In genomic region chr13:51409936-51410481, GRCm38 (mm10) we compare ENCODE assay signal across 9 mouse cellular contexts. TPM values are rescaled to one million over a fixed set of nuclear protein-coding genes. Genes with fewer than 3 reads are reported as not detected.
DNase-seq lines count a peak whose midpoint lies in the region; ATAC-seq lines count a peak whose summit lies in the region.
"Had no signal": no experiment of that assay in that cellular context is flagged by ENCODE, and none has a peak within 500 bp of the region (broad histone marks: within the 10 kb centered on the region; RNA-seq: fewer than 3 reads in every experiment).

No protein-coding gene starts in this region.

- peaks cover 22% of the 10 kb centered on the region for H3K36me3 ChIP-seq in forebrain, embryonic 10.5 days (replicated peaks)
- H3K36me3 ChIP-seq in forebrain, embryonic 16.5 days (ENCODE audit: control insufficient read depth, insufficient read depth), result no peaks in the 10 kb centered on the region
- no peaks in the 10 kb centered on the region for H3K36me3 ChIP-seq in liver, embryonic 11.5 days (ENCODE audit: control insufficient read depth, insufficient read depth, low read length)
- no peaks in the 10 kb centered on the region for H3K36me3 ChIP-seq in hindbrain, embryonic 11.5 days (ENCODE audit: control insufficient read depth, insufficient read depth, low read length)
- 0 out of 2 replicates have a peak, but pooled peaks cover 5% of the 10 kb centered on the region for H3K36me3 ChIP-seq in neural tube, embryonic 12.5 days

- peak overlapping the region; percentile 83 for H3K27ac ChIP-seq in forebrain, embryonic 10.5 days
- H3K27ac ChIP-seq in forebrain, embryonic 16.5 days (ENCODE audit: low read length), result no peak overlapping the region
- H3K27ac ChIP-seq in liver, embryonic 11.5 days (ENCODE audit: low read depth, low read length), result no peak overlapping the region
- no peak overlapping the region for H3K27ac ChIP-seq in hindbrain, embryonic 11.5 days (ENCODE audit: low read depth, low read length)
- no peak overlapping the region for H3K27ac ChIP-seq in neural tube, embryonic 12.5 days

- peaks cover 7% of the 10 kb centered on the region for H3K9me3 ChIP-seq in forebrain, embryonic 10.5 days
- no peaks in the 10 kb centered on the region for H3K9me3 ChIP-seq in forebrain, embryonic 16.5 days (ENCODE audit: control insufficient read depth, low read length)
- H3K9me3 ChIP-seq in liver, embryonic 11.5 days (ENCODE audit: control insufficient read depth, low read length), result peaks cover under 1% of the 10 kb centered on the region; the same call in 1 of the 2 replicates
- H3K9me3 ChIP-seq in hindbrain, embryonic 11.5 days (ENCODE audit: control insufficient read depth, low read length), result no peaks in the 10 kb centered on the region
- no peaks in the 10 kb centered on the region for H3K9me3 ChIP-seq in neural tube, embryonic 12.5 days

- WGBS in forebrain, embryonic 10.5 days, result 83% methylated on average over 6 of the region's 6 CpGs
- WGBS in forebrain, embryonic 16.5 days, result 91% methylated on average over 6 of the region's 6 CpGs
- WGBS in liver, embryonic 11.5 days, result 49% methylated on average over 5 of the region's 6 CpGs
- WGBS in hindbrain, embryonic 11.5 days, result 78% methylated on average over 6 of the region's 6 CpGs
- 79% methylated on average over 6 of the region's 6 CpGs for WGBS in neural tube, embryonic 12.5 days

- no peak overlapping the region for H3K9ac ChIP-seq in forebrain, embryonic 16.5 days (replicated peaks; ENCODE audit: low read depth, low read length)
- no peak overlapping the region for H3K9ac ChIP-seq in liver, embryonic 11.5 days (ENCODE audit: low read depth, low read length)
- H3K9ac ChIP-seq in hindbrain, embryonic 11.5 days (ENCODE audit: low read depth, low read length), result no peak overlapping the region
- no peak overlapping the region for H3K9ac ChIP-seq in neural tube, embryonic 12.5 days

- peaks cover 70% of the 10 kb centered on the region for H3K4me1 ChIP-seq in forebrain, embryonic 10.5 days
- H3K4me1 ChIP-seq in forebrain, embryonic 16.5 days (replicated peaks; ENCODE audit: control insufficient read depth, insufficient read depth, low read length), result peaks cover 19% of the 10 kb centered on the region
- no peaks in the 10 kb centered on the region for H3K4me1 ChIP-seq in liver, embryonic 11.5 days (replicated peaks; ENCODE audit: control insufficient read depth, insufficient read depth, low read length)
- peaks cover 10% of the 10 kb centered on the region; the same call in 1 of the 2 replicates for H3K4me1 ChIP-seq in hindbrain, embryonic 11.5 days (replicated peaks; ENCODE audit: control insufficient read depth, insufficient read depth, low read length)
- H3K4me1 ChIP-seq in neural tube, embryonic 12.5 days, result peaks cover 15% of the 10 kb centered on the region

- peak overlapping the region; percentile 64 for H3K4me3 ChIP-seq in forebrain, embryonic 10.5 days
- no peak overlapping the region for H3K4me3 ChIP-seq in forebrain, embryonic 16.5 days (replicated peaks; ENCODE audit: low read length)
- peak overlapping the region; percentile 13; the same call in 1 of the 2 replicates for H3K4me3 ChIP-seq in liver, embryonic 11.5 days (ENCODE audit: low read depth, low read length)
- no peak overlapping the region; the same call in 1 of the 2 replicates for H3K4me3 ChIP-seq in hindbrain, embryonic 11.5 days (ENCODE audit: low read depth, low read length)
- 0 out of 2 replicates have a peak overlapping the region, but pooled peaks have one; percentile 36 for H3K4me3 ChIP-seq in neural tube, embryonic 12.5 days

- peak; percentile 12 for DNase-seq in forebrain, embryonic 10.5 days (ENCODE audit: extremely low spot score, low spot score)
- DNase-seq in liver, embryonic 11.5 days (ENCODE audit: low spot score), result no peak
- DNase-seq in liver, result no peak
- DNase-seq in hindbrain, embryonic 11.5 days (ENCODE audit: low spot score), result no peak
- DNase-seq in cerebellum, postnatal 10 days, result no peak
- no peak for DNase-seq in frontal cortex, adult 2 months (ENCODE audit: extremely low spot score in 1 of 2, low spot score in 1 of 2)
- DNase-seq: thymus, postnatal 36 days had no signal

- H3K27me3 ChIP-seq in forebrain, embryonic 10.5 days (ENCODE audit: poor library complexity, severe bottlenecking), result peaks cover 32% of the 10 kb centered on the region
- H3K27me3 ChIP-seq in forebrain, embryonic 16.5 days (replicated peaks; ENCODE audit: control insufficient read depth, insufficient read depth, low read length), result 0 out of 2 replicates have a peak, but pooled peaks cover 4% of the 10 kb centered on the region
- H3K27me3 ChIP-seq in liver, embryonic 11.5 days (replicated peaks; ENCODE audit: control insufficient read depth, insufficient read depth, low read length), result peaks cover 19% of the 10 kb centered on the region
- H3K27me3 ChIP-seq in hindbrain, embryonic 11.5 days (ENCODE audit: control insufficient read depth, insufficient read depth, low read length), result peaks cover 9% of the 10 kb centered on the region
- peaks cover 32% of the 10 kb centered on the region for H3K27me3 ChIP-seq in neural tube, embryonic 12.5 days (replicated peaks)

- H3K4me2 ChIP-seq in forebrain, embryonic 16.5 days (ENCODE audit: low read length), result no peak overlapping the region
- peak overlapping the region; percentile 45 for H3K4me2 ChIP-seq in liver, embryonic 11.5 days
- H3K4me2 ChIP-seq in hindbrain, embryonic 11.5 days (replicated peaks; ENCODE audit: low read depth, low read length), result 0 out of 2 replicates have a peak overlapping the region, but pooled peaks have one; percentile 11
- peak overlapping the region; percentile 64 for H3K4me2 ChIP-seq in neural tube, embryonic 12.5 days (replicated peaks)

- ATAC-seq in forebrain, embryonic 16.5 days, result no peak
- no peak for ATAC-seq in liver, embryonic 11.5 days (replicated peaks; ENCODE audit: low FRiP score)
- ATAC-seq in hindbrain, embryonic 11.5 days (ENCODE audit: low FRiP score), result no peak
- ATAC-seq in neural tube, embryonic 12.5 days (ENCODE audit: low FRiP score, low read depth), result no peak

RNA-seq across cellular contexts. Expression of gene S1pr3, which starts 1.6 kb away (rescaled TPM):
- 50.4 and 53.9 TPM in 2 replicates for polyA plus RNA-seq in forebrain, embryonic 10.5 days (2016; fragmentation: Nextera tagmentation; extraction: Ambion mirVana)
- 11.2 and 13.1 TPM in 2 replicates for polyA plus RNA-seq in forebrain, embryonic 16.5 days (2015; fragmentation: Nextera tagmentation; extraction: Ambion mirVana)
- polyA plus RNA-seq in liver, embryonic 11.5 days (2014; fragmentation: Nextera tagmentation; extraction: Ambion mirVana), result 15.5 and 18.0 TPM in 2 replicates
- polyA plus RNA-seq in hindbrain, embryonic 11.5 days (2014; fragmentation: Nextera tagmentation; extraction: Ambion mirVana), result 46.8 and 48.5 TPM in 2 replicates
- polyA plus RNA-seq in neural tube, embryonic 12.5 days (2016; fragmentation: Nextera tagmentation; extraction: Ambion mirVana), result 26.1 and 30.2 TPM in 2 replicates
- 6.2 and 6.3 TPM in 2 replicates for polyA plus RNA-seq in frontal cortex, adult 2 months (2012; rRNA removed)

Comparison
In these comparisons a context has a peak if more than half of its experiments do, and no peak if none do; other contexts are left out.
1. H3K4me3 ChIP-seq: peak in forebrain, embryonic 10.5 days (single experiment), liver, embryonic 11.5 days (single experiment) and neural tube, embryonic 12.5 days (single experiment); none in forebrain, embryonic 16.5 days (single experiment) and hindbrain, embryonic 11.5 days (single experiment).